Mouse (Mus musculus) embryonic facial prominence, embryonic 11.5 days (tissue): ENCODE data around the gene Olfr279. TPM values are rescaled to one million over a fixed set of nuclear protein-coding genes. Genes with fewer than 3 reads are reported as not detected.

Experiments used
- ATAC-seq: fragments of 200-750 bp; cut with Nextera tagmentation; replicated peaks from 2 replicates; pipeline ENCODE4 v1.8.0; 2017; ENCODE audit warnings: low read depth; ENCODE audit not compliant: insufficient number of reproducible peaks, low FRiP score, low TSS enrichment
- DNase-seq: peaks from one replicate; pipeline ENCODE4 v3.0.0-alpha.2; 2015; ENCODE audit warnings: low spot score
- H3K27ac ChIP-seq: fragments of 300-500 bp; sonication (generic); replicated peaks from 2 replicates; pipeline ENCODE4 v1.5.1; 2014; ENCODE audit warnings: mild to moderate bottlenecking, low read depth, low read length, control low read depth
- H3K27me3 ChIP-seq: fragments of 300-500 bp; sonication (generic); 2 replicates; pipeline ENCODE4 v1.6.1; 2014; ENCODE audit warnings: mild to moderate bottlenecking, low read length, moderate library complexity, mixed read lengths; ENCODE audit not compliant: control insufficient read depth, insufficient read depth
- H3K36me3 ChIP-seq: fragments of 300-500 bp; sonication (generic); replicated peaks from 2 replicates; pipeline ENCODE4 v1.6.1; 2014; ENCODE audit warnings: low read depth, mild to moderate bottlenecking, low read length, moderate library complexity, mixed read lengths; ENCODE audit not compliant: control insufficient read depth, insufficient read depth
- H3K4me1 ChIP-seq: fragments of 300-500 bp; sonication (generic); 2 replicates; pipeline ENCODE4 v1.6.1; 2014; ENCODE audit warnings: low read length, mixed read lengths; ENCODE audit not compliant: control insufficient read depth, insufficient read depth
- H3K4me2 ChIP-seq: fragments of 300-500 bp; sonication (generic); 2 replicates; pipeline ENCODE4 v1.6.1; 2014; ENCODE audit warnings: low read depth, mild to moderate bottlenecking, control low read depth, low read length, moderate library complexity
- H3K4me3 ChIP-seq: fragments of 300-500 bp; sonication (generic); 2 replicates; pipeline ENCODE4 v1.5.1; 2014; ENCODE audit warnings: low read depth, low read length, control low read depth
- H3K9ac ChIP-seq: fragments of 300-500 bp; sonication (generic); replicated peaks from 2 replicates; pipeline ENCODE4 v1.6.1; 2014; ENCODE audit warnings: mild to moderate bottlenecking, control low read depth, low read length
- H3K9me3 ChIP-seq: fragments of 300-500 bp; sonication (generic); replicated peaks from 2 replicates; pipeline ENCODE4 v1.6.1; 2016; ENCODE audit warnings: mild to moderate bottlenecking, low read length, inconsistent platforms, mixed read lengths; ENCODE audit not compliant: control insufficient read depth
- WGBS: fragments of 180-500 bp; shearing (Covaris S2); extraction: QIAGEN DNeasy Blood & Tissue Kit; methylation state at CpG from one replicate; pipeline ENCODE4 v1.1.7; 2014; 5-methylcytosine and 5-hydroxymethylcytosine counted together
- polyA plus RNA-seq: library from polyadenylated mRNA; unstranded; fragments of >200 nt; fragmentation: Nextera tagmentation; extraction: Ambion mirVana; gene quantifications from 2 replicates; pipeline ENCODE4 v1.2.1, GENCODE M21; 2014

Gene Olfr279
- polyA plus RNA-seq: not detected in 2 replicates

GRCm38 (mm10) chr15:98492102-98492501, at the start of gene Olfr279:
Olfr279 (plus strand) TSS chr15:98492402.
- Histone ChIP-seq H3K36me3 (no peaks in the 10 kb centered on the region), H3K4me1 (no peaks in the 10 kb centered on the region), H3K27ac (no peak within 1 kb of the TSS), H3K4me2 (no peak within 1 kb of the TSS), H3K9me3 (no peaks in the 10 kb centered on the region), H3K4me3 (no peak within 1 kb of the TSS), H3K27me3 (no peaks in the 10 kb centered on the region), H3K9ac (no peak within 1 kb of the TSS)
- 38% methylated on average over 4 of the region's 4 CpGs for WGBS
- DNase-seq: no peak
- ATAC-seq: no peak

GRCm38 (mm10) chr15:98444561-98444960, 47.6 kb upstream of the Olfr279 start:
- no peaks in the 10 kb centered on the region for H3K27me3 ChIP-seq
- no peaks in the 10 kb centered on the region for H3K36me3 ChIP-seq
- no peaks in the 10 kb centered on the region for H3K9me3 ChIP-seq
- 76% methylated on average over 3 of the region's 3 CpGs for WGBS
- no peak overlapping the region for H3K4me2 ChIP-seq
- H3K9ac ChIP-seq: no peak overlapping the region
- no peaks in the 10 kb centered on the region for H3K4me1 ChIP-seq
- H3K27ac ChIP-seq: no peak overlapping the region
- ATAC-seq (no peak), DNase-seq (no peak)
- H3K4me3 ChIP-seq: no peak overlapping the region

- no peaks in the 10 kb centered on the region for H3K36me3 ChIP-seq
- H3K9me3 ChIP-seq: no peaks in the 10 kb centered on the region
- H3K4me3 ChIP-seq: no peak overlapping the region
- 63% methylated on average over 4 of the region's 4 CpGs for WGBS
- peak; percentile 22 for DNase-seq
- H3K4me2 ChIP-seq: no peak overlapping the region
- no peaks in the 10 kb centered on the region for H3K4me1 ChIP-seq
- no peak overlapping the region for H3K27ac ChIP-seq
- H3K9ac ChIP-seq: no peak overlapping the region
- H3K27me3 ChIP-seq: no peaks in the 10 kb centered on the region
- no peak for ATAC-seq
Measured at GRCm38 (mm10) chr15:98448521-98448920, 43.7 kb upstream of the Olfr279 start.

- ATAC-seq (no peak), DNase-seq (no peak)
- no peak within 1 kb of the TSS for H3K9ac ChIP-seq
- H3K27me3 ChIP-seq: no peaks in the 10 kb centered on the region
- H3K27ac ChIP-seq: no peak within 1 kb of the TSS
- no peaks in the 10 kb centered on the region for H3K9me3 ChIP-seq
- H3K4me1 ChIP-seq: no peaks in the 10 kb centered on the region
- 90% methylated on average over 7 of the region's 7 CpGs for WGBS
- H3K36me3 ChIP-seq: no peaks in the 10 kb centered on the region
- no peak within 1 kb of the TSS for H3K4me2 ChIP-seq
- H3K4me3 ChIP-seq: no peak within 1 kb of the TSS
Measured at GRCm38 (mm10) chr15:98452288-98452687, 39.9 kb upstream of the Olfr279 start, which contains the start of gene Olfr281. Olfr281 (plus strand) TSS chr15:98452588.

DNA sequence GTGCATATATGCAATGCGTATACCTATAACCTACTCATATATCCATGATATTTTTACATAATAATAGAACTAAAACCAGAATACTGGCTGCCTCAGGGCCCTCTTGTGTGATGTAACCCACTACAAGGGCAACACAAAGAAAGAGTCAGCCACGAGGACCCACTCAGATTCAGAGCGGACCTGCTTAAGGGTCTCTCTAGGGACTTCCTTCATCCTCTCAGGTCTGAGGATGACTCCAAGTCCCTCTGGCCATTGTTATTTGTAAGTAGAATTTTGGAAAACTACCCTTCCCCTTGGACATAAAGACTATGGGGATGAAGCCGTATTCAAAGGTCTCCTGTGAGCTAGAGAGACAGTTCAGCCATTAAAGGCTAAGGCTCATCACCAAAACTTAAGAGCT, 22.6 kb upstream of the Olfr279 start, which contains the start of gene OR5BS1P:
OR5BS1P (plus strand) TSS at position 301 of the 400 bp plus-strand sequence.
- Histone ChIP-seq H3K4me2 (no peak within 1 kb of the TSS), H3K27ac (no peak within 1 kb of the TSS), H3K9ac (no peak within 1 kb of the TSS), H3K4me3 (no peak within 1 kb of the TSS), H3K9me3 (no peaks in the 10 kb centered on the region), H3K27me3 (no peaks in the 10 kb centered on the region), H3K4me1 (no peaks in the 10 kb centered on the region), H3K36me3 (no peaks in the 10 kb centered on the region)
- 90% methylated on average over 4 of the region's 4 CpGs for WGBS
- DNase-seq: no peak
- ATAC-seq: no peak

GRCm38 (mm10) chr15:98471539-98471938, 20.7 kb upstream of the Olfr279 start:
- no peak overlapping the region for H3K4me2 ChIP-seq
- H3K27ac ChIP-seq: no peak overlapping the region
- H3K9ac ChIP-seq: no peak overlapping the region
- DNase-seq: no peak
- no peaks in the 10 kb centered on the region for H3K4me1 ChIP-seq
- H3K9me3 ChIP-seq: no peaks in the 10 kb centered on the region
- H3K4me3 ChIP-seq: no peak overlapping the region
- no peaks in the 10 kb centered on the region for H3K27me3 ChIP-seq
- WGBS: 88% methylated on average over 13 of the region's 13 CpGs
- H3K36me3 ChIP-seq: no peaks in the 10 kb centered on the region
- no peak for ATAC-seq

GRCm38 (mm10) chr15:98474958-98475357, 17.2 kb upstream of the Olfr279 start:
- Histone ChIP-seq H3K27ac (no peak overlapping the region), H3K9ac (no peak overlapping the region), H3K4me1 (no peaks in the 10 kb centered on the region), H3K36me3 (no peaks in the 10 kb centered on the region), H3K4me3 (no peak overlapping the region), H3K4me2 (no peak overlapping the region), H3K9me3 (no peaks in the 10 kb centered on the region), H3K27me3 (no peaks in the 10 kb centered on the region)
- ATAC-seq (no peak), DNase-seq (no peak)
- 75% methylated on average over 10 of the region's 10 CpGs for WGBS

- H3K4me2 ChIP-seq: no peak overlapping the region
- H3K9ac ChIP-seq: no peak overlapping the region
- no peaks in the 10 kb centered on the region for H3K36me3 ChIP-seq
- H3K4me1 ChIP-seq: no peaks in the 10 kb centered on the region
- no peak overlapping the region for H3K4me3 ChIP-seq
- H3K9me3 ChIP-seq: no peaks in the 10 kb centered on the region
- no peak overlapping the region for H3K27ac ChIP-seq
- no peaks in the 10 kb centered on the region for H3K27me3 ChIP-seq
- ATAC-seq (no peak), DNase-seq (peak; percentile 58)
- WGBS: 46% methylated on average over 10 of the region's 10 CpGs
Measured at GRCm38 (mm10) chr15:98475382-98475781, 16.8 kb upstream of the Olfr279 start.
